Mouse (Mus musculus): Measurements from ENCODE around the gene Zw10.
A peak's percentile ranks its signal among the peaks of the same experiment; 100 is the strongest.

Gene Zw10

DNA sequence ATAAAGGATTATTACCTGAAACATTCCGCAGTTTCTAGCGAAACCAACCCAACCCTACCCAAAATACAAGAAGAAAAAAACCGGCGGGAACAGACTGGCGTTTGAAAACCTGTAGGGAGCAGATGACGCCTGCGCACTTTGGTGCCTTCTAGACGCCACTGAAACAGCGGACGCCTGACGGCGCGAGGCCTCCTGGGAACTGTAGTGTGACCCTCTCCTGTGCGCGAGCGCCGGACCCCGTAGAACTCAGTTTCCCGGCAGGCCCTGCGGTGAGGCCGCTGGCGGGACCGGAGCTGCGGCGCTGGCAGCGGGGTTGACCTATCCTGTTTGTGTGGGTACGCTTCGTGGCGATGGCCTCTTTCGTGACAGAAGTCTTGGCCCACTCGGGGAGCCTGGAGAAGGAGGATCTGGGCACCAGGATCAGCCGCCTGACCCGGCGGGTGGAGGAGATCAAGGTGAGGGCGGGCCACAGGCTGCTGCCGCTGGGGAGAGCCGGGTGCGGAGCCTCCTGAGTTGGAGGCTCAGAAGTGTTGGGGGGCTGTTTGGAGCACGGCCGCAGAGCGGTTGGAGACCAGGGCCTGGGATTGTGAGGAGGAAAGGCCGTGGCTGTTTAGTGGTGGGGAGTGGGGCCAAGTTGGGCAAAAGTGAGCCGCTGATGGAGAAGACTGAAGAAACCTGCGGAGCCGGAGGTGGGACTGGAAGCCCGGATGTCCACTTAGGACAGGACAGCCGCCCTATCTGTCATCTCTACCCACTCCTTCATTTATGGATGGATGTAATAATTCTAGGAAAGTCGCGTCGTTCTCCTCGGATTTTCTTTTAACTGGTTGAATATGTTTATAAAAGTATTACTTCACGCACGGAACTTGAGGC, at the start of gene Zw10:
Gene Zw10 (plus strand): TSS at position 281 of the 873 bp plus-strand sequence.
- DNase-seq, result peak; percentile 96

DNA sequence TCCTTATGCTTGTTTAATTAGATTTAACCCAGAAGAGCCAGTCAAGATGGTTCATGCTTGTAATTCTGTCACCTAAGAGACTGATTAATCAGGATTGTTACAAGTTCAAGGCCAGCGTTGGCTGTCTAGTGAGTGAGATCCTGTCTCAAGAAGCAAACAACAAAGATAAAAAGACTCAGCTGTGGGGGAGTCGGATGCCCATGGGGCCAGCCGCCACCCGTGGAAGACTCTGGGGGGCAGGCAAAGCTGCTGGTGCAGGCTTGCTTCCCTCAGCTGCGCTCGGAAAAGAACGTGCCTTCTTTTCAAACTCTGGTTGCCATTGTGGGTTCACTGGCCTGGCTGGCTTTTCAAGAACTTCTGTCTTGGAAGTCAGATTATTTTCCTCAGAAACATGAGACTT, 39.6 kb upstream of the Zw10 start:
- DNase-seq, result no peak

DNA sequence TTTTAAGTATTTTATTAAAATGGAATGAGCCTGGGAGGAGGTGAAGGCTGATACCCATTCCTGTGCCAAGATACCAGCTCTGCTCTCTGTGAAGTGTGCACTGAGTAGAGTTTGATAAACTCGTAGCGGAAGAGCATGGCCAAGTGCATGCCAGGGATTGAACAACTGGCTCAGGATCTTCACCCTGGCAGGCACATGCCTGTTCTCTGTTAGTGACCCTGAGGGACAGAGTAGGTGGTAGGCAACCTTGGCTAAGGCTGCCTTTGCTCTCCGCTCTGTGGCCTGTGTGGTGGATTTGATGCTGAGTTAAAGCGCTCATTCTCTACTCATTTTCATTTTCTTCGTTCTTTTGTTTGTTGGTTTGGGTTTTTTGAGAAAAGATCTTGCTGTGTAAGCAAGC, 34.1 kb upstream of the Zw10 start:
- no peak for DNase-seq

DNA sequence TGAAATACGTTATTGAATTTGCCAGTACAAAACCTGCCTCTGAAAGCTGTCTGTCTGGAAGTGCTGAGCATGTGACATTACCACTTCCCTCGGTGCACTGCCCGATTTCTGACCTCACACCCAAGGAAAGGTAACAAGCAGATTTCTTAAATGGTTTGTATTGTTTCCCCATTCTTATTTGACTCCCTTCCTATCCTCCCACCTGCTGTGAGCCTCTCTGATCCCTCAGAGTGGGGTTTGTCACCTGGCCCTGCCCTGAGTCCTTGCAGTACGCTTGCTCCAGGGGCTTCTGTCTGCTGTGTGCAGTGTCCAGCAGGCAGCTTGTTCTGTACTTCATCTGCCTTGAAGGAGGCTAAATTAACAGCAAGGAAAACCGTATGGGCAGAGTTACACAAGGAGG, 31.5 kb upstream of the Zw10 start:
- no peak for DNase-seq

DNA sequence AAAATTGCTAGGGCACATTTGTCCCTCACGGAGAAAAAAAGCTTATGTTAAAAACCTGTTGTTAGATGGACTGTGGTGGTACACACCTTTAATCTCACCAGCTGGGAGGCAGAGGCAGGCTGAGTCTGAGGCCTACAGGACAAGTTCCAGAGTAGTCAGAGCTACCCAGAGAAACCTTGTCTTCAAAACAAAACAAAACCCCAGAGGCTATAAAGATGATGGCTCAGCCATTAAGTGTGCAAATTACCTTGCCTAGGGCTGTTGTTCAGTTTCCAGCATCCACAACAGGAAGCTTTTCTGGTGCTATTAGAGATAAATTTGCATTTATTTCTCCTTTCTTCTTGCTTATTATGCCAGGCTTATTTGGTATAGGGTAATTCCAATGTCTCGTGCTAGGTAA, 30.9 kb upstream of the Zw10 start:
- DNase-seq, result no peak

DNA sequence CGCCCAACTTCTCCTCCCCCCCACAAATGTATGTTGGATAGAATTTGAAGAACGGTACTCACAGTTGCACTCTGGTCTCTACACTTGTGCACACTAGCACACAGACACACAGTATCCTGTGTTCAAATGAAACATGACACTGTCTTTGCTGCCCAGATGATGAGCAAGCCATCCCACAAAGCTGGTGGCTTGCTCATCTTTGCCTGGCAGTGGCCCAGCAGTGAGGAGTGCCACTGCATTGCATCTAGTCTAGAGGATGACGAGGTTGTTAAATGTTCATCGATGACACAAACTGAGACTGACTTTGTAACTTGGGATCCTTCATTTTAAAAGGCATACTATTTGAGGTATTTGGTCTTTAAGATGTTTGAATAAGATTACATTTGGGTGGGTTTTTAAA, 20.6 kb upstream of the Zw10 start:
- DNase-seq, result no peak

DNA sequence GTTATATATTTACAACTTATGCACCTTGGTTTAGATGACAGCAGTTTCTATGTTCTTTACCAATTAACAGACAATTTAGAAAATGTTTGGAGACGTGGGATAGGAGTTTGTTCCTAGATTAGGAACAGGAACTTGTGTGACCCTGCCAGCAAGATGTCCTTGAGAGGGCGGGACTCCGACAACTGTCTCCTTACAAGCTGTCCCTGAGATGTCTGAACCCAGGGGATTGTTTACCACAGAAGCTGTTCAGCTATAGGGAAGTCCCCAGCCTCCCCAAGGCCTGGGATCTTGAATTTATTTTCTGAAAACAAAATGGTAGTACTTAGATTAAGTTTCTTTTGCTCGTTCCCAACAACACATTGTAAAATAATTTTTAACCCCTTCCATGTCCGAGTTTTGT, 4.5 kb upstream of the Zw10 start:
- no peak for DNase-seq

DNA sequence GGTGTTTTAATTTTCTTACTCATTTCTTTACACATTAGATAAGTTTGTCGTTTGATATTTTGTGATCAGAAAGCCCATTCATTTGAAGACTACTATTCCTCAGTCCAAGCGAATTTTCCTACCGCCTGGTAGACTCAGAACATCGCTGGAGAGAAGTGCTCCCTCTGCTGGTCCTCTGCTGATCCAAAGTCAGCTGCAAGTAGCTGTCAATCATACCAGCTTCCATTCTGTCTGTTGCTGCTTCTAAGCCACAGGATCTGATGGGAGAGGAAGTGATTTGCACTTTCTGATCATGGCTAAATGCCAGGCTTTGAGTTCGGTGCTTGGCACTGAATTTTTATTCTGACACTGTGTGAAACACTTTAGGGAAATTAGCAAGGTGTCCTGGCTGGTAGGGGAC, 4.1 kb upstream of the Zw10 start:
- DNase-seq, result peak; percentile 80

DNA sequence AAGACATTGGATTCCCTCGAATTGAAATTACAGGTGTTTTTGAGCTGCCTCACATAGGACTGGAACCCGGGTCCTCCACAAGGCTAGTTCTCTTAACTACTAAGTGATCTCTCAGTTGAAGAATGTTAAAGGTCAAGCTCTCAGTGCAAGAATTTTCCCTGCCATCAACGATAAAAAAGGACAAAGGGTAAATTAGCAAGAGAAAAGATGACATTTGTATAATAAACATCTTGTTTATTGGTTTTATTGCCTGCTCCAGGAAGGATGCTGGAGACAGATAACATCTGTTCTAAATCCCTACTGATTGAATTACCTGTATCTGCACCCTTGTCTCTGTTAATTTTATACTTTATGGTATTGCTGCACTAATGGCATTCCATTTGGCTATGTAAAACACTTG, 1.4 kb upstream of the Zw10 start:
- DNase-seq, result no peak

DNA sequence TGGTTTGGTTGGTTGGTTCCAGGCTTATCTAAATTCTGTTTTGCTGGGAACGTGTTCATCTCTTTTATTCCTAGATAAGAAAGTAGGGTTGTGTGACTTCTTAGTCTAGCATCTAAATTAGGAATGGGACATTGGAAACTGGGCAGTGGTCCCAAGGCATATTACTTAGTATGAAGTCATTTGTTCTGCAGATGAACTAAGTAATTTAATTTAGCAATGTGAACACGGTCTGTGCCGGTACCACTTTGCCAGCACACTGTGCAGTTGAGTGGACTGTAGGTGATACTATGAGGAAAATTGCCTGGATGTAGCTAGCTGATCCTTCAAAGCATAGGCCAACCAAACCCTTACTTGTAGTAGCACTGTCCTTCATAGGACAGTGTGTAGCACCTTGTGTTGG, 21.4 kb downstream of the Zw10 start:
- DNase-seq, result no peak

DNA sequence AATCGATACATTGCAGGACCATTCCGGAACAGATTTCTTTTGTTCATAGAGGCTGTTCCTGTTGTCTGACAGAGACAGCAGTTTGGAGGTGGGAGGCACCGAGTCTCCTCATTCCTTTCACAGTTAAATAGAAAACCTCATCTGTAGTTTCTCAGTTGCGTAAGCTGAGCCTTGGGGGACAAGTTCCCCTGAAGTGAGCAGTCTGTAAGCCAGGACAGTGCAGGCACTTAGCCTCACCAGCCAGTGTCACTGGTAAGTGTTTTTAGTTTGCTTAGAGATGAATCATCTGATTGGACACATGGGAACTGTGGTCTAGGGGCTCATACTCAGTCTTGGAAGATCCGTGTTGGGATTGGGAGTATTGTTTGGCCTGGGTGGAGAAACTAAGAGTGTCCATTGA, 25.7 kb downstream of the Zw10 start, which contains the start of gene Tmprss5:
Gene Tmprss5 (plus strand): TSS at position 154 of the 400 bp plus-strand sequence.
- no peak for DNase-seq

DNA sequence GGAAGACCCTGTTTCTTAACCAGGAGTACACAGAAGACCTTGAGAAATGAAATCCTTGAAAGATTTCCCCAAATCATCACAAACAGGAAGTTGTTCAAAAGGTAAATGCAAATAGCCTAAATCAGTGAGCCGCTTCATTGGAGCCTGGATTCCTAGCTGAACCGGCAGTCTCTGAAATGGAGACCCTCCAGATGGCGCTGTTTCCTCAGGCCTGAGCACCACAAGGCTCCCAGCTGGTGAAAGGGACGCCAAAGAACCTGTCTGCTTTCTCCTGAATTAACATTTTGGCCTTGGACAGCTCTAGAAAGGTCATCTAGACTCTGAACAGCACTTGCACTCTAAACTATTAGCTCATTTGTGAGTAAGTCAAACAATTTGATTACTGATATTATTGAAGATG, 26.1 kb downstream of the Zw10 start:
- peak; percentile 74 for DNase-seq

DNA sequence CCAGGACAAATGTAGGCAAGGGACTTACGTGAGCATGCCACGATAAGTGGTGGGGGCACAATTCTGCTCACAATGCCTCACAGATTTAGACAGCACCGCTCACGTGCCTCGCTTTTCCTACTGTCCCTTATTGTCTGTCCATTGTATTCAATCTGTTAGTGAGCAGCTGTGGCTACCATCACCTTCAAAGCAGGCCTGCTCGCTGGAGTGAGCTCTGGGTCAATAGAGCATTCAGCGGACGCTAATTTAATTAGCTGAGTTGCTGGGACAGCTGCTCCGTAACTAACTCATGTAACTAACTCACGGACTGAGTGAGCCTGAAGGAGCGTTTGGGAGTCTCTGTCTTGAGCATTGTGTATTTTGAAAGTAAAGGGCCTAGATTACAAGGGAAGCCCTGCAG, 31.9 kb downstream of the Zw10 start:
- DNase-seq, result no peak

DNA sequence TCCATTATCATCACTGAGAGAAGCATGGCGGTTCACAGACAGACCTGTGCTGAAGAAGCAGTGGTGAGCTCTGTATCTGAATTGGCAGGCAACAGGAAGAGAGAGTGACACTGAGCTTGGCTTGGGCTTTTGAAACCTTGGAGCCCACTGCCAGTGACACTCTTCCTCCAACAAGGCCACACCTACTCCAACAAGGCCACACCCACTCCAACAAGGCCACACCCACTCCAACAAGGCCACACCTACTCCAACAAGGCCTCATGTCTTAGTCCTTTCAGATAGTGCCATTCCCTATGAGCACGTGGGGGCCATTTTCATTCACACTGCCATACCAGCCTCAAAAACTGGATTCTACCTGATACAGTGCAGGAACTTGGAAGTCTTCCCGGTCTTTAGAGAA, 43.5 kb downstream of the Zw10 start:
- no peak for DNase-seq

DNA sequence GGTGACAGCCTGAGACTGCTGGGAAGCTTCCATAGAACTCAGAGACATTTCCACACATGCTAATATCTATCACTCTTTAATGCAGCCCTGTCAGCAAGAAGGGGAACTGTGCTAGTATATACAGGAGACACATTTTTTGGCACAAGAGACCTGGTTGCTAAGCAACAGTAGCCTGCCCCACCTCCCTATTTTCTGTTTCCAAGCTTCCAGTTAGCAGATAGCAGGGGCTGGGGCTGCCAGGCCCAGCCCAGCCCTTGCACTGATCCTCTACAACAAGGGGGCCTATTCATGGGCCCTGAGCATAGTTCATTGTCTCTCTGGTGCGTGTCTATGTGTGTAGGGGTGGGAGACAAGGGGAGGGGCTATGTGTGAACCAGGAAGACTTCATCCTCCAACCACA, 46.9 kb downstream of the Zw10 start:
- DNase-seq, result no peak

DNA sequence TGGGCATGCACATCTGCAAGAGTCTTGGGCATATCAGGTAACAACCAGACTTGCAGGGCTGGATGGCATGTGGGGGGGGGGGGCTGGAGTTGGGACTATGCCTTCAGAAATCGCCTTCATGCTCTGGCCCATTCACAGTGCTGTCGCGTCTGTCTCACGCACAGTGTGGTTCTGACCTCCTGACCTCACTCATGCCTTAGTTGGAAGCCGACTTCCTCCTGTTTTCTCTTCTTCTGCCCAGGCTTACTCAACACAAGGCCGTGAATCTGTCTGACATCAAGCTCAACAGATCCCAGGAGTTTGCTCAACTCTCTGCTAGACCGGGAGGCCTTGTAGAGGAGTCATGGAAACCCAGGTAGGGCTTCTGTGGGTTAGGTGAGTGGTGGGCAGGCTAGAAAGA, 53.7 kb downstream of the Zw10 start:
- peak; percentile 3 for DNase-seq

DNA sequence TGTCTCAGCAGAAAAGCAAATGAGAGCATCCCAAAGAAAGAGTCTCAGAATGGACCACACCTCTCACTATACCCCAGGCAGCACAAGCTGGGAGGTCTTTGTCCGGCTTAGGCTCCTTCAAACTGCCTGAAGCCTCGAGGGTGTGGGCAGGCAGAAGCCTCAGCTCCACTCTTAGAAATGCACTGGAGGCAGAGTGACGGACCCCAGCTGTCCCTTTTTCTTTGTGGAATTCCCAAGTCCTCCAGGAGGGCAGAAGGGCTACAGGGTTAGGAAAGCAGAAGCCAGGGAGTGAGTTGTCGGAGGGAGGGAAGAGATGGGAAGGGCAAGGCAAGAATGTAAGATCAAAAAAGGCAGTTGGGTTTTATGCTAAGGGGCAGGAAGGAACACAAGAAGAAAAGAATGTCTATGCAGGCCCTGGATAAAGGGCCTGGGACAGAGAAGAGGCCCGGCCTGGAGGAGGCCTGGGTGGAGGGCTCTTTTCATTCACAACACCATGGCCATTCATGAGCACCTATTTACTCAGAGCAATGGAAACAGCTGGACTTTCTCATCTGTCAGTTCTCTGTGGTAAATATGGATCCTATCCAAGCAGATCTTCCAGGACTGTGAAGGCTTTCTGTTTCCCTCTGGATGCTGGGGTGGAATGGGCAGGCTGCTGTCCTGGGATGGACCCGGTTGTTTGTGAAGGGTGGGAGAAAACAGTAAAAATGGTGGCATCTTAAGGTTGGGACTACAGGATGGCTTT, 55.2 kb downstream of the Zw10 start:
- DNase-seq, result peak; percentile 71

DNA sequence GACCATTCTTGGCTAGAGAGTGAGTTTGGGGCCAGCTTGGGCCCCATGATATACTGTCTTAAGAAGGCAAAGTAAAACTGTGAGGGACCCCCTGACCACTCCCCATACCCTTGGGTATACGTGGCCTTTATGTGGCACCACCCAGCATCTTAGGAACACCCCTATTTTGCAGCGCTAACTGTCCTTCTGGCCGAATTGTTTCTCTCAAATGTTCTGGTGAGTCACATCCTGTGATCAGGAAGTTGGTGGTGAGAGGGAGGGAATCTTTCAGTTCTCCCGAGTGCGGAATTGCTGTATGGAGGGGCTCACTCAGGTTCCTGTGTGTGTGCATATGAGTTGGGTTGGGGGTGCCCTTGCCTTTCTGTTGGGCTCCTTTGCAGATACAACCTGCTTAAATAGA, 55.9 kb downstream of the Zw10 start:
- DNase-seq, result peak; percentile 3

DNA sequence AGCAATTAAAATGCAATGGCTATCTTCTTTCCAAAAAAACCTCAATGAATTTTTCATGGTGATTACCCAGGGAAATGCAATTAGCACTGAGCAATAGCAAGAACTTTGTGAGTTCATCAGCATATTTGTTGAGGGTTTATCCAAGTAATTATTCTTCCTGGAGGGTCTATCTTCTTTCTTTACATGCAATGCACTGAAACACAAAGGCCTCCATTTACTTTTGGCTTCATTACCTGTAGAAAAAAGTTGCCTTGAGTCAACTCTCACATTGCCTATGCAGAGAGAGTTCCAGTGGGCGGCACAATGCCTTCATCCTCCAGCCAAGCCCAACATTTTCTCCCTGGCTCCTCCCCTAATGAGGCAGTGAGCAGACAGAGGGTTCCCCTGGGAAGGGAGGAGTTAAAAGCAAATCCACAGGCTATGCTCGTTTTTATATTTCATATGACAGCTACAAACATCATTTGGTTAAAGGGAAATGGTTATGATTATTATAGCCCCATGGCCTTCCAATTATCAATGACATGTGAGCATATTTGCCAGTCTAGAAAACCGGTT, 62.9 kb downstream of the Zw10 start:
- DNase-seq, result no peak

DNA sequence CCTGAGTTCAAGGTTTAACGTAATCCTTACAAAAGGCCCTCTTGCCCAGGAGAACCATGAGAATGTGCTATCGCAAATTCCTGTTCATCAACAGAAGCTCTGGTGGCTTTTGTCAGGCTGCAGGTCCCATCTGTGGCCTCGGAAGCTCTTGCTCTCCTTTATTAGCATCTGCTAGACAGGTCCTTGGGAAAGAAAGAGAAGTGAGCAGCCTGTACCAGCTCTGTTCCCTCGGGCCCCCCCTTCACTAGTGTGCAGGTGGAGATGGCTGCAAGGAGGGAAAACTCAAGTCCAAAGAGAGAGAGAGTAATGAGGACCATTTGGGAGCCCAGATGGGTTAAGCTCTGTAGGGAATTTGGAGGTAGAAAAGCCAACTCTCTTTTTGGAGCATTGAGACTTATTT, 64.3 kb downstream of the Zw10 start:
- no peak for DNase-seq

DNA sequence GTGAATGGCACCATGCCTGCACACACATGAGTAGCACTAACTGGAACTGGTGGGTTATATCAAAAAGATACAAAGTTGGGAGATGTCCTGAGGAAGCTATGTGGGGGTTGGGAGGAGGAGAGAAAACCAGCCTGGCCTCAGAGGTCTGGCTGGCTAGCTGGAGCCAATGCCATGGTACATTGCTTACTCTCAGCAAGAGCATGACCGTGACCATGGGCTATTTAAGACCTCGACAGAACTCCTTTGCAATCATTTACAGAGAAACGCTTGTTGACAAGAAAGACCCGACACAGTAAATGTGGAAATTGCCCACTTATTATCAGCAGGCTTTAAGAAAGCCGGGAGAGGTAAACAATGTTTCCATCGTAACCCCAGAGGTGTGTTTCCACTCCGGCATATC, 70.3 kb downstream of the Zw10 start:
- DNase-seq, result no peak

Data from lung, postnatal 10 days (tissue).